Mouse (Mus musculus) intestine, postnatal 0 days (tissue): Measurements from ENCODE around the gene Zswim4. TPM values are rescaled to one million over a fixed set of nuclear protein-coding genes. Genes with fewer than 3 reads are reported as not detected.

Source experiments
- ATAC-seq: fragments of 200-750 bp; cut with Nextera tagmentation; 2 replicates; pipeline ENCODE4 v1.8.0; 2017; ENCODE audit warnings: mild to moderate bottlenecking, moderate TSS enrichment, moderate library complexity
- H3K27ac ChIP-seq: fragments of 300-500 bp; sonication (generic); 2 replicates; pipeline ENCODE4 v1.5.1; 2014; ENCODE audit warnings: mild to moderate bottlenecking, low read depth, low read length, moderate library complexity
- H3K27me3 ChIP-seq: fragments of 300-500 bp; sonication (generic); replicated peaks from 2 replicates; pipeline ENCODE4 v1.6.1; 2014; ENCODE audit warnings: low read length, mixed read lengths; ENCODE audit not compliant: control insufficient read depth, insufficient read depth
- H3K36me3 ChIP-seq: fragments of 300-500 bp; sonication (generic); 2 replicates; pipeline ENCODE4 v1.6.1; 2014; ENCODE audit warnings: mild to moderate bottlenecking, moderate library complexity; ENCODE audit not compliant: control insufficient read depth, insufficient read depth
- H3K4me1 ChIP-seq: fragments of 300-500 bp; sonication (generic); replicated peaks from 2 replicates; pipeline ENCODE4 v1.6.1; 2014; ENCODE audit warnings: antibody characterized with exemption, low read length, mixed read lengths; ENCODE audit not compliant: control insufficient read depth, insufficient read depth
- H3K4me2 ChIP-seq: fragments of 300-500 bp; sonication (generic); replicated peaks from 2 replicates; pipeline ENCODE4 v1.6.1; 2014; ENCODE audit warnings: low read depth, mild to moderate bottlenecking, moderate library complexity
- H3K4me3 ChIP-seq: fragments of 300-500 bp; sonication (generic); 2 replicates; pipeline ENCODE4 v1.5.1; 2014; ENCODE audit warnings: low read depth, low read length
- H3K9ac ChIP-seq: fragments of 300-500 bp; sonication (generic); 2 replicates; pipeline ENCODE4 v1.6.1; 2014; ENCODE audit warnings: mild to moderate bottlenecking, low read depth, low read length
- H3K9me3 ChIP-seq: fragments of 300-500 bp; sonication (generic); 2 replicates; pipeline ENCODE4 v1.6.1; 2016; ENCODE audit warnings: mixed run types; ENCODE audit not compliant: control insufficient read depth
- CTCF ChIP-seq: sonication (generic); IDR thresholded peaks from 2 replicates; pipeline ENCODE4 v1.5.1; 2016; ENCODE audit warnings: low read depth, mild to moderate bottlenecking, control low read depth, antibody characterized with exemption, moderate library complexity
- WGBS: fragments of 180-500 bp; shearing (Covaris S2); extraction: QIAGEN DNeasy Blood & Tissue Kit; methylation state at CpG from one replicate; pipeline ENCODE4 v1.1.7; 2014; 5-methylcytosine and 5-hydroxymethylcytosine counted together
- polyA plus RNA-seq: library from polyadenylated mRNA; unstranded; fragments of >200 nt; fragmentation: Nextera tagmentation; extraction: Ambion mirVana; gene quantifications from 2 replicates; pipeline ENCODE4 v1.2.1, GENCODE M21; 2015

The Zswim4 gene
- polyA plus RNA-seq, 1 experiment from 2014 or later: 3.7 TPM

GRCm38 (mm10) chr8:84220105-84220504, 16.8 kb downstream of the Zswim4 start:
- H3K4me3 ChIP-seq: no peak overlapping the region
- H3K9me3 ChIP-seq: no peaks in the 10 kb centered on the region
- no peak for TF ChIP-seq CTCF
- peaks cover 64% of the 10 kb centered on the region for H3K36me3 ChIP-seq
- WGBS: 72% methylated on average over 7 of the region's 7 CpGs
- no peak for ATAC-seq
- H3K27ac ChIP-seq: no peak overlapping the region
- no peaks in the 10 kb centered on the region for H3K4me1 ChIP-seq
- no peaks in the 10 kb centered on the region for H3K27me3 ChIP-seq
- H3K9ac ChIP-seq: no peak overlapping the region
- no peak overlapping the region for H3K4me2 ChIP-seq

- Histone ChIP-seq H3K27me3 (no peaks in the 10 kb centered on the region), H3K9ac (no peak overlapping the region), H3K4me2 (no peak overlapping the region), H3K4me1 (no peaks in the 10 kb centered on the region), H3K27ac (no peak overlapping the region), H3K4me3 (no peak overlapping the region), H3K36me3 (peaks cover 75% of the 10 kb centered on the region), H3K9me3 (no peaks in the 10 kb centered on the region)
- ATAC-seq: no peak
- TF ChIP-seq CTCF: no peak
- WGBS: 91% methylated on average over 5 of the region's 5 CpGs
These were observed 18.7 kb downstream of the Zswim4 start for GRCm38 (mm10) chr8:84218143-84218542.

DNA sequence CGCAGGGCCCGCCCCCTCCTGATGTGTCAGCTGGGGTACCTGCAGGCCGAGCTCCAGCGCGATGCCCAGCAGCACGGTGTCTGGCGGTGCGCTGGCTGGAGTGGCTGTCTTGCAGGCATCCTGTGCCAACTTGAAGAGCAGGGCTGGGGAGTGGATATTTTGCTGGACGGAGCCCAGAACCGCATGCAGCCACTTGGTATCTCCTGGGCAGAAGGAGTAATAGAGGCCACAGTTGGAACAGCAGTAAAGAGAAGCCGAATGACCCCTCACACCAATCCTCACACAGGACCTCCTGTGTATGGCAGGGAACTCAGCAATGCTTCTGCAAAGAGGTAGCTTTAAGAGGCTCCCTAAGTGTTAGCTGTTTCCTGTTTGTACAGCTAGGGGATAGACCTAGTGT, 19.6 kb downstream of the Zswim4 start:
- H3K9ac ChIP-seq: no peak overlapping the region
- no peak overlapping the region for H3K27ac ChIP-seq
- H3K36me3 ChIP-seq: peaks cover 72% of the 10 kb centered on the region
- no peak overlapping the region for H3K4me2 ChIP-seq
- no peaks in the 10 kb centered on the region for H3K4me1 ChIP-seq
- WGBS: 94% methylated on average over 11 of the region's 11 CpGs
- ATAC-seq: no peak
- H3K9me3 ChIP-seq: no peaks in the 10 kb centered on the region
- no peak for TF ChIP-seq CTCF
- H3K27me3 ChIP-seq: no peaks in the 10 kb centered on the region
- H3K4me3 ChIP-seq: no peak overlapping the region

- WGBS: 92% methylated on average over 4 of the region's 4 CpGs
- H3K36me3 ChIP-seq: peaks cover 74% of the 10 kb centered on the region
- H3K9ac ChIP-seq: no peak overlapping the region
- H3K4me3 ChIP-seq: no peak overlapping the region
- no peaks in the 10 kb centered on the region for H3K27me3 ChIP-seq
- no peak overlapping the region for H3K27ac ChIP-seq
- ATAC-seq: no peak
- H3K4me2 ChIP-seq: no peak overlapping the region
- TF ChIP-seq CTCF: no peak
- H3K9me3 ChIP-seq: no peaks in the 10 kb centered on the region
- no peaks in the 10 kb centered on the region for H3K4me1 ChIP-seq
These were observed 23.6 kb downstream of the Zswim4 start for GRCm38 (mm10) chr8:84213277-84213676.

DNA sequence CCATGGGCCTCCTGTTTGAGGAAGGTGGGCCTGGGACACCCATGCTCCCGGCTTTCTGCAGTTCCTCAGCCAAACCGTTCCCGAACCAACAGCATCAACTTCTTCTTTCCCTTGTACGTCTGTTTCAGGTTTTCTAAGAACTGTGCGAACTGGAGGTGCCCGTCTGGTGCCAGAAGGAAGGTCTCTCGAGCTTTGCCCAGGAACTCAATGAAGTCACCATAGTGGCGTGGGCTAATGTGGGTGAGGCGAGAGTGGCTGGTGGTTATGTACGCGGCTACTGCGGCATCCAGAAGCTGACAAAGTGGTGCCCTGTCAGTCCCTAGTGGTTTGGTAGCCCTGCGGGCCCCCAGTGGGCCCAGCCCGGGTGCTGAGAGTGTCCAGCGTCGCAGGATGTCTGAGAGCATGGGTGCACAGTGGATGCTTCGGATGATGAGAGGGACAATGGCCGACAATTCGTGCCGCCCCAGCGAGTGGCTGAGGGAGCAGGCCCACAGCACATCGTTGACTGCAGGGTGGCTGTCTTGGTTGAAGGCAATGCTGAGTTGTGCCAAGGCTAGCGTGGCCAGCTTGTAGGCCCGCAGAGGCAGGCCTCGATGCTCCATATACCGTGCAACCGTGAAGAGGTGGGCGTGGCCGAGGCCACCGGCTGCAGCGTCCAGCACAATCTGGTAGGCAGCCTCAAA, 24.8 kb downstream of the Zswim4 start:
- Histone ChIP-seq H3K4me1 (no peaks in the 10 kb centered on the region), H3K4me3 (no peak overlapping the region), H3K27me3 (no peaks in the 10 kb centered on the region), H3K9ac (no peak overlapping the region), H3K4me2 (no peak overlapping the region), H3K36me3 (peaks cover 63% of the 10 kb centered on the region), H3K27ac (no peak overlapping the region; the same call in 1 of the 2 replicates), H3K9me3 (no peaks in the 10 kb centered on the region)
- 90% methylated on average over 31 of the region's 31 CpGs for WGBS
- TF ChIP-seq CTCF: no peak
- no peak for ATAC-seq

- H3K27me3 ChIP-seq: no peaks in the 10 kb centered on the region
- H3K36me3 ChIP-seq: peaks cover 54% of the 10 kb centered on the region
- no peak overlapping the region for H3K4me2 ChIP-seq
- WGBS: 93% methylated on average over 3 of the region's 3 CpGs
- no peaks in the 10 kb centered on the region for H3K9me3 ChIP-seq
- no peak for TF ChIP-seq CTCF
- H3K9ac ChIP-seq: no peak overlapping the region
- H3K4me3 ChIP-seq: no peak overlapping the region
- H3K4me1 ChIP-seq: no peaks in the 10 kb centered on the region
- H3K27ac ChIP-seq: no peak overlapping the region
- ATAC-seq: no peak
These were observed 25.7 kb downstream of the Zswim4 start for GRCm38 (mm10) chr8:84211202-84211601.
